ENCODE assay signal across 8 mouse cellular contexts in genomic region chr17:34101604-34102032, GRCm38 (mm10). TPM values are rescaled to one million over a fixed set of nuclear protein-coding genes. Genes with fewer than 3 reads are reported as not detected.
DNase-seq lines count a peak whose midpoint lies in the region; ATAC-seq and TF ChIP-seq lines count a peak whose summit lies in the region.

No protein-coding gene starts in this region.

- 0 out of 2 replicates have a peak overlapping the region, but pooled peaks have one; percentile 6 for H3K4me3 ChIP-seq in hindbrain, embryonic 15.5 days
- H3K4me3 ChIP-seq in macrophage (ENCODE audit: inconsistent target), result peak overlapping the region; percentile 37

- H3K4me1 ChIP-seq in hindbrain, embryonic 15.5 days (replicated peaks), result peaks cover 4% of the 10 kb centered on the region; the same call in 1 of the 2 replicates

- 5% methylated on average over 12 of the region's 12 CpGs for WGBS in hindbrain, embryonic 15.5 days
- 2% methylated on average over 12 of the region's 12 CpGs for WGBS in macrophage (ENCODE audit: missing documents)

- peak; percentile 69 for ATAC-seq in Patski
- peak; percentile 71; the same call in 1 of the 2 replicates for ATAC-seq in hindbrain, embryonic 15.5 days (ENCODE audit: low FRiP score, low read depth)

- no peak overlapping the region for H3K27ac ChIP-seq in hindbrain, embryonic 15.5 days (replicated peaks)
- H3K27ac ChIP-seq in macrophage, result peak overlapping the region; percentile 78

- CTCF ChIA-PET in Patski (lab: Charles Lee), result interaction anchor here (0.8 to 3.0 kb wide), 18 partner anchors 8 to 137 kb away, joined by 3 to 16 read pairs (median 4); partner anchors contain the start of gene H2-Ob

- H3K36me3 ChIP-seq in hindbrain, embryonic 15.5 days, result no peaks in the 10 kb centered on the region
- H3K36me3 ChIP-seq in macrophage (ENCODE audit: inconsistent target), result no peaks in the 10 kb centered on the region

- H3K4me2 ChIP-seq in hindbrain, embryonic 15.5 days, result peak overlapping the region; percentile 50

- H3K79me2 ChIP-seq in macrophage (ENCODE audit: inconsistent target), result no peaks in the 10 kb centered on the region; the same call in 1 of the 2 replicates

- DNase-seq in Patski (ENCODE audit: low read depth, low spot score), result no peak
- DNase-seq in cerebellum, postnatal 25 days, result peak; percentile 92 to 96
- peak; percentile 88 to 93 for DNase-seq in frontal cortex, postnatal 36 days (ENCODE audit: low spot score in 2 of 2)
- peak; percentile 86 to 95 for DNase-seq in left cerebral cortex, adult 18-20 months (ENCODE audit: low spot score in 2 of 2)
- DNase-seq in retina, postnatal 7 days (ENCODE audit: low read depth, low spot score), result peak; percentile 90
- DNase-seq in urinary bladder, adult 18-20 months (ENCODE audit: low spot score in 2 of 2), result peak; percentile 81 to 92

- peak; percentile 93 for TF ChIP-seq CTCF in Patski (IDR thresholded peaks at IDR 0.05)

- no peaks in the 10 kb centered on the region for H3K27me3 ChIP-seq in Patski
- no peaks in the 10 kb centered on the region for H3K27me3 ChIP-seq in hindbrain, embryonic 15.5 days

- H3K9me3 ChIP-seq in hindbrain, embryonic 15.5 days, result no peaks in the 10 kb centered on the region

- POLR2A ChIA-PET in Patski (lab: Charles Lee), result interaction anchor here (0.8 to 1.5 kb wide), 2 partner anchors 10 to 66 kb away, joined by 3 read pairs; no protein-coding TSS in a partner anchor

- H3K9ac ChIP-seq in hindbrain, embryonic 15.5 days, result no peak overlapping the region

- in situ Hi-C loops in Patski (cut with MboI; ENCODE audit: low pct_unique_long_range_greater_than_20kb), result loop anchor here (5.0 to 25.0 kb wide), 2 partner anchors 66 to 1811 kb away; partner anchors contain the start of genes Atat1, Mrps18b and Ppp1r10

RNA-seq across cellular contexts. Expression of gene H2-Oa, which starts 9.5 kb away (rescaled TPM):
- polyA plus RNA-seq in Patski (2021) (not detected), macrophage (2018) (0.25 to 1.4 TPM (median 0.62 TPM) in 3 replicates)
- polyA plus RNA-seq in hindbrain, embryonic 15.5 days (2015; fragmentation: Nextera tagmentation; extraction: Ambion mirVana), result 0.14 TPM in 1 of 2 replicates, not detected in the other
- total RNA-seq in left cerebral cortex, adult 18-20 months (2021), result not detected
- under 1 TPM in 3 of 26 experiments, not detected in 23; 0.59 to 0.91 (median 0.63) TPM for total RNA-seq in macrophage (2018; cell fraction: chromatin; rRNA removed)
- total RNA-seq in macrophage (2018; cell fraction: cytosol; rRNA removed), result 1 to 10 TPM in 6 of 26 experiments, under 1 TPM in 20; 0.36 to 1.5 (median 0.80) TPM
- total RNA-seq in macrophage (2018; cell fraction: nucleus; rRNA removed), result 1 to 10 TPM in 8 of 26 experiments, under 1 TPM in 9, not detected in 9; 0.58 to 1.5 (median 0.87) TPM

RNA-seq across cellular contexts. Expression of gene H2-DMa, which starts 17.7 kb away (rescaled TPM):
- polyA plus RNA-seq in Patski (2021) (17.1 TPM), macrophage (2018) (19.1 to 57.0 TPM (median 47.3 TPM) in 3 replicates)
- 19.4 and 19.8 TPM in 2 replicates for polyA plus RNA-seq in hindbrain, embryonic 15.5 days (2015; fragmentation: Nextera tagmentation; extraction: Ambion mirVana)
- 10 to 100 TPM; 22.3 to 26.5 TPM for total RNA-seq in left cerebral cortex, adult 18-20 months (2021)
- total RNA-seq in macrophage (2018; cell fraction: chromatin; rRNA removed), result 10 to 100 TPM; 26.4 to 64.6 (median 44.4) TPM
- total RNA-seq in macrophage (2018; cell fraction: cytosol; rRNA removed), result 10 to 100 TPM; 21.2 to 68.5 (median 39.5) TPM
- 100 to 1,000 TPM in 6 of 26 experiments, 10 to 100 TPM in 20; 42.2 to 142 (median 72.5) TPM for total RNA-seq in macrophage (2018; cell fraction: nucleus; rRNA removed)

RNA-seq across cellular contexts. Expression of gene Brd2, which starts 20.8 kb away (rescaled TPM):
- polyA plus RNA-seq in Patski (2021) (239 TPM), macrophage (2018) (130 to 435 TPM (median 155 TPM) in 3 replicates)
- polyA plus RNA-seq in hindbrain, embryonic 15.5 days (2015; fragmentation: Nextera tagmentation; extraction: Ambion mirVana), result 122 and 144 TPM in 2 replicates
- total RNA-seq in left cerebral cortex, adult 18-20 months (2021), result 100 to 1,000 TPM; 177 to 179 TPM
- 1,000 to 10,000 TPM in 10 of 26 experiments, 100 to 1,000 TPM in 16; 551 to 1,905 (median 901) TPM for total RNA-seq in macrophage (2018; cell fraction: chromatin; rRNA removed)
- 100 to 1,000 TPM; 172 to 417 (median 260) TPM for total RNA-seq in macrophage (2018; cell fraction: cytosol; rRNA removed)
- total RNA-seq in macrophage (2018; cell fraction: nucleus; rRNA removed), result 1,000 to 10,000 TPM in 5 of 26 experiments, 100 to 1,000 TPM in 21; 415 to 1,213 (median 670) TPM

RNA-seq across cellular contexts. Expression of gene H2-DMb2, which starts 41.5 kb away (rescaled TPM):
- polyA plus RNA-seq in Patski (2021) (8.2 TPM), macrophage (2018) (1.2 to 2.2 TPM (median 1.8 TPM) in 3 replicates)
- polyA plus RNA-seq in hindbrain, embryonic 15.5 days (2015; fragmentation: Nextera tagmentation; extraction: Ambion mirVana), result 0.20 and 0.38 TPM in 2 replicates
- 1 to 10 TPM; 1.2 to 1.8 TPM for total RNA-seq in left cerebral cortex, adult 18-20 months (2021)
- 1 to 10 TPM in 14 of 26 experiments, under 1 TPM in 3, not detected in 9; 0.70 to 4.6 (median 1.7) TPM for total RNA-seq in macrophage (2018; cell fraction: chromatin; rRNA removed)
- 1 to 10 TPM in 25 of 26 experiments, under 1 TPM in 1; 0.99 to 2.2 (median 1.5) TPM for total RNA-seq in macrophage (2018; cell fraction: cytosol; rRNA removed)
- total RNA-seq in macrophage (2018; cell fraction: nucleus; rRNA removed), result 1 to 10 TPM in 14 of 26 experiments, under 1 TPM in 9, not detected in 3; 0.40 to 3.0 (median 1.3) TPM

RNA-seq across cellular contexts. Expression of gene H2-DMb1, which starts 51.3 kb away (rescaled TPM):
- polyA plus RNA-seq in Patski (2021), result 36.6 TPM
- 0.79 and 1.1 TPM in 2 replicates for polyA plus RNA-seq in hindbrain, embryonic 15.5 days (2015; fragmentation: Nextera tagmentation; extraction: Ambion mirVana)
- total RNA-seq in left cerebral cortex, adult 18-20 months (2021), result 1 to 10 TPM; 2.2 to 2.7 TPM
- total RNA-seq in macrophage (2018; cell fraction: chromatin; rRNA removed), result 10 to 100 TPM in 8 of 26 experiments, 1 to 10 TPM in 18; 1.2 to 20.1 (median 8.1) TPM
- total RNA-seq in macrophage (2018; cell fraction: cytosol; rRNA removed), result 10 to 100 TPM; 27.0 to 79.7 (median 49.7) TPM
- 10 to 100 TPM; 11.2 to 50.6 (median 30.8) TPM for total RNA-seq in macrophage (2018; cell fraction: nucleus; rRNA removed)
- polyA plus RNA-seq in macrophage (2018), result 26.4 to 54.6 TPM (median 34.2 TPM) in 3 replicates
